Mouse (Mus musculus) liver, adult 2 months (tissue): ENCODE measurements at regions not wholly inside any gene's neighbourhood (a gene's known extent, or its start where the extent isn't known, plus 50 kb on each side); places are given as distances from the start of the nearest gene placed in this dataset.

Source experiments
- CTCF ChIP-seq: fragments of 200-500 bp; IDR thresholded peaks from 2 replicates; pipeline ENCODE4 v1.5.1; 2011; ENCODE audit warnings: low read depth, low read length, control low read depth
- POLR2A ChIP-seq: fragments of 200-500 bp; IDR thresholded peaks from 2 replicates; pipeline ENCODE4 v1.6.1; 2011; ENCODE audit warnings: low read length, control low read depth; ENCODE audit not compliant: insufficient read depth; ENCODE audit errors: extremely low read depth

- no peak for TF ChIP-seq POLR2A
- TF ChIP-seq CTCF, result no peak
Observed at GRCm38 (mm10) chr1:151265590-151265989, 55.7 kb downstream of the Gm47996 start.
